Mouse (Mus musculus) thymus, adult 18-20 months (tissue): ENCODE data around the gene Nde1.
"Not testable (repeated sequence)": the region's sequence is repeated elsewhere in the genome, so short reads cannot be mapped to it uniquely, and the experiment has no call there.

ENCODE experiments used
- DNase-seq, 2 experiments: peaks; one replicate each; pipeline ENCODE4 v3.0.0; 2022; ENCODE audit warnings: mixed read lengths in 2 of 2

Nde1 gene

GRCm38 (mm10) chr16:14162988-14163416 lies at the start of gene Nde1, which contains the start of gene Marf1:
TSS of gene Nde1 (plus strand) at chr16:14163275.
TSS of gene Marf1 (minus strand) at chr16:14163351.
- peak; percentile 87 to 90 for DNase-seq

GRCm38 (mm10) chr16:14117299-14117698 lies 45.8 kb upstream of the Nde1 start:
- no peak for DNase-seq

GRCm38 (mm10) chr16:14120941-14121340 lies 42.1 kb upstream of the Nde1 start:
- DNase-seq = no peak

GRCm38 (mm10) chr16:14121563-14121962 lies 41.5 kb upstream of the Nde1 start:
- no peak for DNase-seq

- no peak for DNase-seq
Observed at GRCm38 (mm10) chr16:14122586-14122985, 40.5 kb upstream of the Nde1 start.

- no peak for DNase-seq
Observed at GRCm38 (mm10) chr16:14123901-14124300, 39.2 kb upstream of the Nde1 start.

GRCm38 (mm10) chr16:14124709-14125108 lies 38.4 kb upstream of the Nde1 start:
- no peak for DNase-seq

- DNase-seq = no peak
Observed at GRCm38 (mm10) chr16:14125253-14125652, 37.8 kb upstream of the Nde1 start.

GRCm38 (mm10) chr16:14128977-14129376 lies 34.1 kb upstream of the Nde1 start:
- no peak for DNase-seq

- DNase-seq = no peak
Observed at GRCm38 (mm10) chr16:14130796-14131195, 32.3 kb upstream of the Nde1 start.

GRCm38 (mm10) chr16:14131376-14131775 lies 31.7 kb upstream of the Nde1 start:
- no peak for DNase-seq

GRCm38 (mm10) chr16:14131838-14132237 lies 31.2 kb upstream of the Nde1 start:
- DNase-seq = no peak

GRCm38 (mm10) chr16:14135014-14135413 lies 28.1 kb upstream of the Nde1 start:
- DNase-seq = no peak

GRCm38 (mm10) chr16:14137976-14138561 lies 25.0 kb upstream of the Nde1 start:
- DNase-seq = no peak

- no peak for DNase-seq
Observed at GRCm38 (mm10) chr16:14139106-14139505, 24.0 kb upstream of the Nde1 start.

GRCm38 (mm10) chr16:14143298-14143697 lies 19.8 kb upstream of the Nde1 start:
- no peak for DNase-seq

- DNase-seq = no peak
Observed at GRCm38 (mm10) chr16:14147712-14148111, 15.4 kb upstream of the Nde1 start.

- DNase-seq = no peak
Observed at GRCm38 (mm10) chr16:14151718-14152117, 11.4 kb upstream of the Nde1 start.

- not testable (repeated sequence) for DNase-seq
Observed at GRCm38 (mm10) chr16:14155638-14156037, 7.4 kb upstream of the Nde1 start.

- no peak for DNase-seq
Observed at GRCm38 (mm10) chr16:14156312-14156711, 6.8 kb upstream of the Nde1 start.

GRCm38 (mm10) chr16:14158536-14158935 lies 4.5 kb upstream of the Nde1 start:
- DNase-seq = no peak

- peak; percentile 99 for DNase-seq
Observed at GRCm38 (mm10) chr16:14158936-14159745, 3.9 kb upstream of the Nde1 start.

- DNase-seq = peak in 1 of 2 experiments; percentile 69
Observed at GRCm38 (mm10) chr16:14159746-14160131, 3.3 kb upstream of the Nde1 start.

GRCm38 (mm10) chr16:14160941-14161340 lies 2.1 kb upstream of the Nde1 start:
- no peak for DNase-seq
